Mouse (Mus musculus): ENCODE results near the gene Theg. TPM values are rescaled to one million over a fixed set of nuclear protein-coding genes. Genes with fewer than 3 reads are reported as not detected.

Gene Theg
- total RNA-seq, 2 experiments from 2014 or later = not detected

DNA sequence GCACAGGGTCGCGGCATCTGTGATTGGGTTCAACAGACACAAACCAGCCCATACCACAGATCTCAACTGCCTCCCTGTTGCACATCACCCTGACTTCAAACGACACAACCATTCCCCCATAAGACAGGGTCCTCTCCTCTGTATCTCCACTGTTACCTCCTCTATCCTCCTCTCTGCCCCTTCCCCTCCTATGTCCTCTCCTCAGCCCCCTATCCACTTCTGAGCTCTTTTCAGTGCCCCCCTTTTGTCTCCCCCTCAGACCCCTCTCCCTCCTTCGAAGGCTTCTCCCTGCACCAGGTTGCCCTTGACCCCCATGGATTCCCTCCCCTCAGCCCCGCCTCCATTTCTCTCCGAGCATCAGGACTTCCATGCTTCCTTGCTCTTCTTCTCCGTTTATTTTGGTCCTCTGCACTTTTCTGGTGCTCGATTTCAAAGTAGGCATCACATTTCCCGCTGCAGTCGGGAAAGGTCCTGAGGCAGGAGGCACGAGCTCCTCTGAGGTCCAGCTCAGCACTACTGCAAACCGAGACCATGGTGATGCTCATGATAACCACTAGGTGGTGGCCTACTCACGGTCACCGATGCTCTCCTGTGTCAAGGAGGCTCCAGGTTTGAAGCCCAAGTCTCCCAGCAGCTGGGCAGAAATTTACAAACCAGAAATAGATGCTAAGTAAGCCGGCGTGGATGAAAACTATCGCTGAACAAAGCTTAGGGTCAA, 7.9 kb upstream of the Theg start:
- peak; percentile 59 to 74 for DNase-seq (ENCODE audit: low spot score in 2 of 2)

DNA sequence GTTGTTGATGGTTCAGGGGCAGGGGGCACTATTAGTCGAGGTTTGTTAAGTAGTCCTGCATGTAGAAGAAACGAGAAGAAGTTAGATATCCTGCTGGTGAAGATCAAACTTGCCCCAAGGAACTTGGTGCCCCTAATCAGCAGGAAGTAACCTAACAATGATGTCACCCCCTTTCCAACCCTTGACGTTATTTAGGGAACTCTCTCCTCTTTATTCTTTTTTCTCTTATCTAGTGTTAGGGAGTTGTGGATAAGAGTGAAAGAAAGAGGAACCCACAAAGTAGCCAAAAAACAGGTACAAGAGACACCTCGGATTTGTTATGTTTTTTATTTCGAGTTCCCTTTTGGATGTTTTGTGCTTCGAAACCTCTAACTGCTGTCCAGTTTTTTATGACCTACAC, 7.0 kb upstream of the Theg start:
- DNase-seq (ENCODE audit: low spot score in 2 of 2) = no peak

DNA sequence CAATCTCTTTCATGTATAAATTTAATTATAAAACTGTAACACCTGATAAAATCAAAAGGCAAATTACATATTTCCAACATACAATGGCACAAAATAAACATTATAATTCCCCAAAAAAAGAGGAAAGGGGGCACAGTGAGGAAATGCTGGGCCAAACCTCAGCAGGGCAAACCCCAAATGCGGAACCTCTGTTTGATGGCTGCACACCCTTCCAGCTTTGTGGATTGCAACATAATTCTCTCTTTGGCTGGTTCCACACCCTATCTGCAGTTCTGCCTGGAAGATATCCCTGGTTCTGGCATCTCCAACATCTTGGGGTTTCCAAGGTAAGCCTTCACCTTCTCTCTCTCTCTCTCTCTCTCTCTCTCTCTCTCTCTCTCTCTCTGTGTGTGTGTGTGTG, 3.6 kb upstream of the Theg start:
- DNase-seq (ENCODE audit: low spot score in 2 of 2) = no peak

DNA sequence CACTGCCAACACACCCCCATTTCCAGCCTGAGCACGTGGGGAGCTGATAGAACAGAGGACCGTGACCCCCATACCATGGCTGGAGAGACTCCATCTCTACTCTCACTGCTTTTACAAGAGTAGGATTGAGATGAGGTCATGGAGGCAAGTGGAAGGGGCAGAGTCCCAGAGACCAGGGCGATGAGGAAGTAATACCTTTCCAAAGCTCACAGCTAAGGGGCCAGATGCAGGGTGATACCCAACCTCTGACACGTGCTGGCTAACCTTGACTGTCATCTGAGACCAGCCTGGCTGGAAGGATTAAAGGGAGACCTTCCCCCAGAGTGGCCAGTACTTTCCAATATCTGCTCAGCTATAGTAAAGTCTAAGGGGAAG, 608 bp upstream of the Theg start:
- DNase-seq (ENCODE audit: low spot score in 2 of 2) = no peak

DNA sequence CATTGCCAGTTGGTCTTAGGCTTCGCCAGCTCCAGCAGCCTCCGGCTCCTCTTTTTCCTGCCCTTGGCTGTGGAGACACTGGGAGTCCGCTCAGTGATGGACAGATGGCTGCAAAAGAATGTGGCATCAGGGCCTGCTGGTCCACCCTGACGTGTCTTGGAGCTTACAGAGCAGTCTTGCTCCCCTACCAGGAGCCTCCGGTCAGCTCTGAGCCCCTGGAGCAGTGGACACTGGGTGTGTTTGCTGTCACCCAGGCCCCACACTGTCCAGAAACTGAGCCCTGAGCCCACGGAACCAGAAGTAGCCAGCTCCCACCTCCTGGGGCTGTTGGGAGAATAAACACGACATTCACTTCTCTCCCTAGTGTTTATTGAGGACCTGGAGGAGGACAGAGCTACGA, 888 bp downstream of the Theg start:
- DNase-seq (ENCODE audit: low spot score in 2 of 2) = no peak

DNA sequence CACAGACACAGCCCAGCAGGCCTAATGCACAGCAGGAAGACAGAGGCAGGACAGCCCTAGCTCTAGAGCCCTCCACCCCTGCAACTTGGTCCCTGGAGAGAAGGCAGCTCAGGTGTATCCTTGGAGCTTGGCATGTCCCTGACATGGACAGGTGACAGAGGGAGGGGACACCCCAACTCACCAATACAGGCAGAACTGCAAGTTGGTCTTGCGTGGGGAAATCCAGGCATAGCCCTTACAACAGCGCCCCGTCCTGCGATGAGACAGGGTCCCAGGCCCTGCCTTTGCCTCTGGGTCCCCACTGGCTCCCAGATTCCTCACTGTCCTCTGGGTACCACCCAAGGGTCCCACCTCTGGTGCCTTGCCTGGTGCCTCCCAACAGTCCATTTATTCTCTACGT, 1.4 kb downstream of the Theg start:
- no peak for DNase-seq (ENCODE audit: low spot score in 2 of 2)

DNA sequence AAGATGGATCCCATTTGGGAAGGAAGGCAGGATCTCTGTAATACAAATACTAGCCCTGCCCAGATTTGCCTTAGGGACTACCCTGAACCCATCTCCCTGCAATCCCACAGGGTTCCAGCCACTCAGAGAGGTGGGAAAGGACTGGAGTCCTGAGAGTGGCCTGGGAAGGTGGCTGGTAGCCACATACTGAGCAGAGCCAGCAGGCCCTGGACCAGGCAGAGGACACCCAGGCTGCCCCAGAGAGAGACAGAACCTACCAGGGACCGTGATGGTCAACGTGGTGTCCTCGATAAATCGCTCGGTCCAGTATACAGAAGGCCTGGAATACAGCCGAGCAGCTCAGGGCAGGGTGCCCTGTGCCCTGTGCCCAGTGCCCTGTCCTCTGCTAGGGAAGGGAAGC, 2.0 kb downstream of the Theg start:
- DNase-seq (ENCODE audit: low spot score in 2 of 2) = no peak

DNA sequence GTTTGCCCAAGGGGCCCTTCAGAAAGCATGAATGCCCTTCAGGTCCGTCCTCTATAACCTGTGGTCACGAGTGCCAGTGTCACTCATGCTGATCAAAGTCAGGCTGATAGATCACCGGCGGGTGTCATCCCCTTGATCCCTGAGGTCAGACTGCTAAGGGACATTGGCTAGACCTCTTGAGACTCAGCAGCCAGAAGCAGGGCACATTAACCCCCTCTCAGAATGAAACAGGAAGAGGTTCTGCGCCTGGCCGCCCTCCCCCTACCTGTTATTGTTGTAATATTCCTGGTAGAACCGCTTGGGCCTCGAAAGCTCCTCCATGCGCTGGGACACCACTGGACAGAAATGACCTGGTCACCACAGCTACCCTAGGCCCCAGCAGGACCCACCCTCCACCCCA, 2.7 kb downstream of the Theg start:
- DNase-seq (ENCODE audit: low spot score in 2 of 2) = no peak

DNA sequence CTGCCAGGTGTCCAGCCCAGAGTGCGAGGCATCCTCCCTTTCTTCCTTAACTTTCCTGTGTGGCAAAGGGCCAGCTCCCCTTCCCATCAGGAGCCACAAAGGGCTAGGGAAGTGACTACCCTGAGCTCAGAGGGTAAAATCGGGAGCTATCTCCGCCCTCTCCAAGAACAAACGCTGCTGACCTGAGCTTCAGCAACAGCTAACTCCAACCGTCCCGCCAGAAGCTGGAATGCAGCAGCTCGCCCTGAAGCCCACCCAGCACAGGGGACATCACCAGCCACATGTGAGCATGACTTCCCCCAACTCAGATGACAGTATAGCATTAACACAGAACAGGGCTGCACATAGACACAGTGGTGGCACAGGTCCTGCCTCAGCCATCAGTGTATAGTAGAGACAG, 3.1 kb downstream of the Theg start:
- no peak for DNase-seq (ENCODE audit: low spot score in 2 of 2)

DNA sequence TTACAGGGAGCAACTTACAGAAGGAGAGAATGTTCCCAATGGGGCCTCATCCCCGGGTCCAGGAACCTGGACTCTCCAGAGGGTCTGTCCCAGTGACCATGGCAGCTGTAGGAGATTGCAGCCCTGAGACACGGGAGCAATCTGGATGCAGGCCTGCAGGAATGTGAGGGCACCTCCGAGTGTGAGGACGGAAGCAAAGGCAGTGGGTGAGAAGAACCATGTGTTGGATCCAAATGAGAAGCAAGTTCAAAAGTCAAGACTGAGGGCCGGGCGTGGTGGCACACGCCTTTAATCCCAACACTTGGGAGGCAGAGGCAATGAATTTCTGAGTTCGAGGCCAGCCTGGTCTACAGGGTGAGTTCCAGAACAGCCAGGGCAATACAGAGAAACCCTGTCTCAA, 5.6 kb downstream of the Theg start:
- DNase-seq (ENCODE audit: low spot score in 2 of 2) = no peak

DNA sequence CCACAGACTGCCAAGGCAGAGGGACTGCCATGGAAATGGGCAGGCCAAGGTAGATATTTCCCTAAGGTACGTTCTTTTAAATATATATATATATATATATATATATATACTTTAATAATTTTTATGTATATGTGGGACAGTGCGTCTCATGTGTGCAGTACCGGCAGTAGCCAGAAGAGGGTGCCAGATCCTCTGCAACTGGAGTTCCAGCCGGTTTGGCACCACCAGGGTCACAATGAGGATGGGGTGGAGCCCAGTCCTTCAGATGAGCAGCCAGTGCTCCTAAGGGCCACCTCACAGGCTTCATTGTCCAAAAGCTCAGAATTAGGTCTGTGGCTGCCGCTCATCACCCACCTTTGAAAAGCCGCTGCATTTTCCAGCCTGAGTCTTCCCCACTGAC, 6.3 kb downstream of the Theg start:
- peak in 1 of 2 experiments; percentile 49 for DNase-seq (ENCODE audit: low spot score in 2 of 2)

DNA sequence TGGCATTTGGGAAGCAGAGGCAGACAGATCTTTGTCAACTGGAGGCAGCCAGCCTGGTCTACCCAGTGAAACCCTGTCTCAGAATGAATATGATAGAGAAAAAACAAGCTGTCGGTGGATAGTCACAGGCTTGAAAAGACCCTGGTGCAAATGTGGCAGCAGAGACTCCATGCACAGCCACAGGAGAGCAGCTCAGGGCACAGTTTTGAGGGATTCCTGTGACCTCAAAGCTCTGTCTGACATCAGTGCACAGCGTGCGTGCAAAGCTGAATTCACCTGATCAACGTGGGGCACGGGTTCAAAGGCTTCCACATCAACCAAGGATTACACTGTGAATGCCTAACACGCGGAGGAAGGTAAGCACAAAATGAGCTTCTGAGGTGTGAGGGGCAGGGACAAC, 6.8 kb downstream of the Theg start:
- DNase-seq (ENCODE audit: low spot score in 2 of 2) = no peak

DNA sequence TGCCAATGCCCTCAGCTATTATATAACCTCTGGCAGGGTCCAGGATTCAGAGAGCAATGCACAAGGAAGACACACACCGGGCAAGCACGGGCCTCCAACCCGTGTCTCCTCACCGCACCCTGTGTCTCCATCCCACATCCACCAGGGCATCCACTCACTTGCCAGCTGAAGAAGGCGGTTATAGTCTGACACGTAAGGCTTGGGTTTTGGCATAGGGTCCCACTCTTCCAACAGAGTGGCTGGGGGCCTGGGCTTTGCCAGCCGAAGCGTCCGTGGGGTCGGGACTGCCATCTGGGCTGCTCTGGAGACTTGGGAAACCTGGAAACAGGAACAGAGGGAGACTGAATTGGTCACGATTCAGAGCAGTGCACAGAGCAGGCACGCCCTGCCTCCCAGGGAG, 7.3 kb downstream of the Theg start:
- no peak for DNase-seq (ENCODE audit: low spot score in 2 of 2)

DNA sequence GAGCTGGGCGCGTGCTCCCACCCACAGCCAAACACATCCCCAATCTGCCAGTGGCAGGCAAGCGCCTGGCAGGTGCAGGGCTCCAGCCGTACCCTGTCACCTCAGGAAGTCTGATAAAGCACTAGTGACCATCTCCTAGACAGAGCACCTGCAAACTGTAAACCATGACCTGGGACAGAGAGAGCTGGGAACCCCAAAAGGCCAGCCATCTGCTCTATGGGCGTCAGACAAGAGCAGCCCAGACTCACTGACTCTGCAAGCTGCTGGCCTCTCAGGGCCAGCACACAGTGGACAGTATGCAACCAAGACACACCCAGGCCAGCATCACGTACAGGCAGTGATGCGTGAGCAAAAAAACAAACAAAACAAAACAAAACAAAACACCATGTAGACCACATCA, 8.2 kb downstream of the Theg start:
- no peak for DNase-seq (ENCODE audit: low spot score in 2 of 2)

DNA sequence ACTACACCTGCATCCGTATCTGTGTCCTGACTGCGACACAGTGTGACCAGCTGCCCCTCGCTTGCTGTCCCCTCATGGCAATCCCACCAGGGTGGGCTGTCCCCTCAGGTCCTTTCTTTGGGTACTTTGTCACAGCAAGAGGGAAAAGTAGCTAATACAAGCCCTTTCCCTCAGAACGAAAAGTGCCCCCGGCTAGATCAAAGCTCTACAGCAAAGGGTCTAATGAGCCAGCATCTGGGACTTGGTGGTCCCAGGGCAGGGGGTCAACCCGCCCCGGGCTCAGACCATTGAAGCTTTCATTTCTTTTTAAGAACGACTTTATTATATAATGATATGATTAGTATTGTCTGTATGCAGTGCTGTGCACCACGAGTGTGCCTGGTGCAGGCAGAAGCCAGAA, 8.9 kb downstream of the Theg start:
- DNase-seq (ENCODE audit: low spot score in 2 of 2) = no peak

DNA sequence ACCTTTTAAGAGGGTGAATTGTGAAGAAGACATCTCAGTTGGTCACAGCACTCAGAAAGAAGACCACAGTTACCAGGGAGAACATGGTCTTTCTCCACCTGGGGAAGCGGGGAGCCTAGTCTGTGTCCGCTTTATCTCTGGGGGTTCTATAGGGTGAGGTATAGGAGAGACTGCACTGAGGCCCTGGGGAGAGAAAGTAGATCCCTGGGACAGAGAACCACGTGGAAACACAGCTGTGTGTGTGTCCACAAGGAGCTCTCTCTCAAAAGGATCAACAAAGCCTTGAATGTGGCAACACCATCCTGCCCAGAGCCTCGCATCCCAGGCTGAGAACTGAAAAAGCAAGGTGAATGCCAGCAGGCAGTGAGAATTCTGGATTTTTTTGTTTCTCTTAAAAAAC, 9.8 kb downstream of the Theg start:
- DNase-seq (ENCODE audit: low spot score in 2 of 2) = no peak

DNA sequence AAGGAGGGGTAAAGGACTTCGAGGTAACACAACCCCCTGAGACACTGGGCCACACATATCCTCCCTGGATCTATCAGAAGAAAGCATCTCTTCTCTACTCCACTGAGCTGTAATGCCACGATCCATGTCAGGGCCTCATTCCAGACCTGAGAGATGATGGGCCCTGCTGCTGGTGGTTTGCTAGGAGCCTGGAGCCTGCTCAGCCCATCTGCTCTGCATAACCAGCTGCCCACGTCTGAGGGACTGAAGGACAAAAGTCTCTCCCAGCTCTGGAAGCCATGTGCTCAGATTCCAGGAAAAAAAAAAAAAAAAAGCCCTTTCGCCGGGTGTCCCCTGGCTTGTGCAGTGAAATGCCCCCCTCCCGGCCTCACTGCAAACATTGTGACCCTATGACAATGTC, 11.4 kb downstream of the Theg start:
- no peak for DNase-seq (ENCODE audit: low spot score in 2 of 2)

DNA sequence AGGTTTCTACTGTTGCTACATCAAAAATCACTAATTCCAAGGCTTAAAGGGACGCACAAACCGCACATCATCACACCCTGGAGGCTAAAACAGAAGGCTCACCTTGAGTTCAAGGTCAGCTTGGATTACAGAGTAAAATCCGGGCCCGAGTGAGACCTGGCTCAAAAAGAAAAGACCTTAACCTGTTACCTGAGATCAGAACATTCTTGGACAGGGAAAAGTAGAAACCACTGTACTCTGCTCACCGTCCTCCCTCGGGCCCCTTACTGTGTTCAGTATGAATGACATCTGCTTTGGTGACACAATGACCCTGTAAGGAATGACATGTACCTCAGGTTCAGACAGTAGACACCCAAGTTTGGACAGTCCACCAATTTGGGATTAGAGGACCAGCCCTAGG, 12.3 kb downstream of the Theg start:
- DNase-seq (ENCODE audit: low spot score in 2 of 2) = no peak

DNA sequence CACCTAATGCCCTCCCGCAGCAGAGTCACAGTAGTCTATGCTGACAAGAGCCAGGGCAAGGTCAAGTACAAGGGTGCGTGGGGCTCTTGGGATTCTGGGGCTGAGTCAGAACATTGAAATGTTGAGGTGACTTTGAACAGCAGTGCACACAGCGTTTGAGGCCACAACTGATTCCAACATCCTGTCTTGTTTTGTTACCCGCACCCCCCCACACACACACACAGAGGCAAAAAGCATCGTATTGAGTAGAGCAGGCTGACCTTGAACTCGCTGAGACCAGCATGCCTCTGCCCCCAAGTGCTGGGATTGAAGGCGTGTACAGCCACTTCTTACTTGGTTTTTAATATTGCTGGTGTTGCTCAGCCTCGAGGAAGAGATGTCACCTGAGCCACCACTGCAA, 12.8 kb downstream of the Theg start:
- no peak for DNase-seq (ENCODE audit: low spot score in 2 of 2)

DNA sequence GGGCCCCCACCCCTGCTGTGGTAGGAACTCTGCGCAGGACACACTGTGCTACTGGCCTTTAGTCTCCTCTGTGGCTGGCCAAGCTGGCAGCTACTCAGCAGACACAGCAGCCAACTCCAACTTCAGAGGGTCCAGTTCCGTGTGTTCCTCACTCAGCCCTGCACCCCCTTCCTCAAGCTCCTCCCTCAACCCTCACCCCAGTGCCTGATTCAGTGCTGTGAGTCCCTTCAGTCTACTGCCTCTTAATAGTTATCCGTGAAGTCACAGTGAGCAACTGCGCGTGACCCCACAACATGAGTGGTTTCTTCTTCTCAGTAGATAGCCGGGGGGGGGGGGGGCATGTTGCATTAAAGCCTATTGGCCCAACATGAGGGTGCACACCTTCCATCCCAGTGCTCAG, 13.5 kb downstream of the Theg start:
- no peak for DNase-seq (ENCODE audit: low spot score in 2 of 2)

DNA sequence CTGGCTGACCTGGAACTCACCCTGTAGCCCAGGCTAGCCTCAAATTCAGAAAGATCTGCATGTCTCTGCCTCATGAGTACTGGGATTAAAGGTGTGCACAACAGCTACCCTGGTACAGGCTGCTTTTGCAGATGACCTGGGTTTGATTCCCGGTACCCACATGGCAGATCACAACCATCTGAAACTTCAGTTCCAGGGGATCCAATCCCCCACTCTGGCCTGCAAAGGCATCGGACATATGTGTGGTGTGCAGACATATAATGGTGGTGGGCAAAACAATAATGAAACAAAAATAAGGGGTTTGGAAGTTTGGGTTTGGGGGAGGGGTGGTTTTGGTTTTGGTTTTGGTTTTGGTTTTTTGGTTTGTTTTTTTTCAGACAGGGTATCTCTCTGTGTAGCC, 15.8 kb downstream of the Theg start:
- DNase-seq (ENCODE audit: low spot score in 2 of 2) = no peak

DNA sequence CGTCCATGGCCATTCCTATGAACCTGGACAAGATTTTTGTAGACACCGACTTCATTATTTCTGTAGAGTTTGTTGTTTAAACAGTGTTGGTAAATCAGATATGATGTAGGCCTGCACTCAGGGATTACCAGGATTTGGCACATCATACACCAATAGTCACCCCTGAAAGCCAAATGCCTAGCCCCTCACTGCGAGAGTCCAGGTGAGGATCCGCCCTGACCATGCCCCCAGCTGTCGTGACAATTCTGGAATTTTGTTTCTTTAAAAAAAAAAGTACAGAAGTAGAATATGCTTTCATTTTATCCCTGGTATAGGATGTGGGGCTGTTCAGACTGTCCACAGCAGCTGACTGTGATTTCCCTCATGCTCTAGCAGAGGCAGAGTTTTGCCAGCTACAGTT, 17.2 kb downstream of the Theg start:
- no peak for DNase-seq (ENCODE audit: low spot score in 2 of 2)

DNA sequence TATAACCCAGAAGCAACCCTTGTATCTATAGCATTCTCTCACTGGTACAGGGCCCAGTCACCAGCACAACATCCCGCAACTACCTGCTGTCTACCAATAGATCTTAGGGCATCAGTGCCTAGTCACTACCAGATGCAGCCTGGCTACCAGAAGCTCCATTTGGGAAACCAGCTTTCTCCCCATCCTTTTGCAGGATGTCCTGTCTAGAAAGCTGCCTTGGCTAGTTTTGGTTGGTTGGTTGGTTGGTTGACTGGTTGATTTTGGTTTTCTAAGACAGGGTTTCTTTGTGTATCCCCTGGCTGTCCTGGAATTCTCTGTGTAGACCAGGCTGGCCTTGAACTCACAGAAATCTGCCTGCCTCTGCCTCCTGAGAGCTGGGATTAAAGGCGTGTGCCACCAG, 27.4 kb downstream of the Theg start:
- DNase-seq (ENCODE audit: low spot score in 2 of 2) = no peak

DNA sequence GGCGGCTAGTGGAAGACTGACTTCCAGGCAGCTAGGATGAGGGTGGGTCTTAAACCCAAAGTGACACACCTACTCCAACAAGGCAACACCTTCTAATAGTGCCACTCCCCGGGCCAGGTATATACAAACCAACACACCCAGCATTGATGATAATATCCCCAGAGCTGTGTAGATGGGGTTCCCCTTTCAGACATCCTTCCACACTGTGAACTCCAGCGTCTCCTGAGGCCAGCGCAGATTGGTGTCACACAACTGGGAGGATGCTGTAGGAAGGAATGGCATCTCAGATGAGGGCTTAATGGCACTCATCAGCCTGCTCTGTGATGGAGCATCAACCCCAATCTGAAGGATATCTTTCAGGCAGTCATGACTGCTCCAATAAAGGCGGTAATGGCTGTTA, 29.6 kb downstream of the Theg start:
- no peak for DNase-seq (ENCODE audit: low spot score in 2 of 2)

Measured in layer of hippocampus, postnatal 14 days (tissue).